Mouse (Mus musculus): ENCODE measurements around the gene Kcne4. TPM values are rescaled to one million over a fixed set of nuclear protein-coding genes. Genes with fewer than 3 reads are reported as not detected.

Gene Kcne4
- polyA plus RNA-seq, 1 experiment = not detected

DNA sequence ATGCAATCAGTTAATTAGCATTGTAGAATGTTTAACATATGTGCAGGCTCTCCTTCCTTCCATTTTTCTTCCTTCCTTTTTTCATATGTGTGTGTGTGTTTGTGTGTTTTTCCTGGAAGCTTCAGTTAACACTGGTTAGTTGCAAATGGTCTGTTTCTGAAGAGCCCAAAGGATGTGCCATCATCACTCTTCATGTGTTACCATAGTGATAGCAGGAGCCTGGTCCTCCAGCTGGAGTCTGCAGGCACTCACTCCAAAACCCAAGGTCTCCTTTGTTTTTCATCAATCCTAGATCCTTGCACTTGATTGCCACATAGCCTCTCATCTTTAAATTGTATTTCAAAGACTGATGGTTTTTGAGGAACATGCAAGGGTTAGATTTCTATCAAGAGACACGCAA lies 29.1 kb downstream of the Kcne4 start:
- TF ChIP-seq GATA1 (IDR thresholded peaks at IDR 0.05; ENCODE audit: low read length) = no peak

DNA sequence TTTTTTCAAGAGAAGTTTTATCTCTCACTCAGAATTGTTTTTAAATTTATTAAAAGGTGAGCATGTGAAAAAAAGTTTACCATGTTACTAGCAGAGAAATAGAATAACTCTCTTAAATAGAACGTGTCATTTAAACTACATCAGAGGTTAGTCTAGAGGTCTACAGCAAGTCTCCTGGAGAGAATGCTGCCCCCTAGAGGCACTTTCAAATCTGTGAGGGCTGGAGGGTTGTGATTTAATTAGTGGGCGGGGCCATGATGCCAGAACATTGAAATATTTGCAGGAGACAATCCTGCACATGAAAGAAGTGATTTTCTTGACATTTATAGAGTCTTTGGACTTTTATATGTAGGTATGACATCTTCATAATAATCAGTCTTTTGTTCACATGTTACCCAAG lies 29.9 kb downstream of the Kcne4 start:
- TF ChIP-seq GATA1 (IDR thresholded peaks at IDR 0.05; ENCODE audit: low read length) = no peak

DNA sequence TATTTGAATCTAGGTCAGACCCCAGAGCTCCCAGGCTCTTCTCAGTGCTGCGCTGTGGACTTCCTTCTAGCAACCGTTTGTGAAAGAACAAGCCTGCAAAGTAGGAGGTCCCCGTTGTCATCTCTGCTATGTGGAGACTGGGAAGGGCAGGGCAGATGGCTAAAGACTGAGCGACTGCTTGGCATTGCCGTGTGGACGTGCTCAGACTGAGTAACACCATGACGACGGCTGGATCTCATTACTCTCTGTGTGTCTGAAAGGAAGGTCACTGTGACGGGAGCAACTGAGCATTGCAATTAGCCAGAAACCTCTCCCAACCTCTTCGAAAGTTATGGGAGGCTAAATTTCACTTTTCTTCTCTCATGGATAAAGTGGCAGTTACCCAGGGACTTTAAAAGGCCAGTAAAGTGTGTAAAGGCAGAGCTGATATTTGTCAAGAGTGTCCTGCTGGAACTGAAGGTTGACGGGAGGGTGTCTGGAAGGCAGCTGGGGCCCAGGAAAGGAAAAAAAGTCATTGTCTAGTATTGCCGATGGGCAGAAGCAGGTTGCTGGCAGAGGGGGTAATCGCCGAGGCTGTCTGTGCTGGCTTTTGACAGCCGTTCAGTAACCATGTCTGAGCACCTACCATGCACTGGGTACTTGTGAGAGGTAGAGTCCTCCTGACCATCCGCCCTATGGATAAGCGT lies 36.0 kb downstream of the Kcne4 start:
- TF ChIP-seq GATA1 (IDR thresholded peaks at IDR 0.05; ENCODE audit: low read length) = no peak

DNA sequence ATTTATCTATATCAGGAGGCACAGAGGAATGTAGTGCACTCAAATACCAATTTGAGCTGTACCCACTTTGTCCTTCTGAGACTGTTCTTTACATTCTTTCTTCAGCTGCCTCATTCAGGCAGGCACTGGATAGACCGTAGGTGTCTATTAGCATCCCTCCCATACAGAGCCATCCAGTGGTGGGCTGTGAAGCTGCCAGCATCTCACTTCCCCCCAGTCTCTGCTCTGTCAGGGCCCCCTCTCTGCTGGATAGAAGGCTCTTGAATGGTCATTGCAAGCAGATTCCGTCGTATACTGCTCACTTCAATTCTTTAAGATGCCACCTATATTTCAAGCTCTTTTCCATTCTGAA lies 36.5 kb downstream of the Kcne4 start:
- no peak for TF ChIP-seq GATA1 (IDR thresholded peaks at IDR 0.05; ENCODE audit: low read length)

DNA sequence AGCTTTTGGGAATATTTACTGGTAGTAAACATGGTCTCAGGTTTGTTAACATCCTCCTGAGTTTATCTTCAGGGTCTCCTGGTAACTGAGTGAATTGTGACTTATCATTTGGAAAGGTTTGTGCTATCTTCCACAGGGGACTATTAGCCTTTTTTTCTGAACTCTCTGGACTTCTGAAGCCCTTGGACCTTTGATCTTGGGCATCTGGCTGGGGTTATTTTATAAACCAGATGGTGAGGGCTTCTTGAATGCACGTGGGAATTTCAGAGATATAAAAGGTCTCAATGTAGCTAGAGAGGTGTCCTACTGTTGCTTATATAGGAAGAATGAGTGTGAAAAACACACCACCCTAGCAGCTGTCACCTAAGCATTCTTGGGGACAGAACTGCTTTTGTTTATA lies 37.7 kb downstream of the Kcne4 start:
- TF ChIP-seq GATA1 (IDR thresholded peaks at IDR 0.05; ENCODE audit: low read length) = no peak

DNA sequence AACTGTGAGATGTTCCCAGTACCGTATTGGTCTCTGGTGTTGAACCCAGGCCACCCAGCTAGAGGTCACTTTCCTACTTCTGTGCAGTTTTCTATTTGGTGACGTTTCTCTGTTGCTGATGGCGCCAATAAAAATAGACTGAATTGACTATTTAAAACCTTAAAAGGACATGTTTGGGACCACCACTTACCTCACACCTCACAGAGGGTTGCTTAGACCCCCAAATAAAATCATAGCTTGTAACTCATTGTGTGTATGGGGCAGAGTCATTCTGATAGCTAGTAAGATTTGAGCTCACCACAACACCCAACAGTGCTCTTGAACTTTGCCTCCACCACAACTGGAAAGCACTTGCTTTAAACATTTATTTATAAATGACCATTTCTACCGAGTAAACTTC lies 43.0 kb downstream of the Kcne4 start:
- TF ChIP-seq GATA1 (IDR thresholded peaks at IDR 0.05; ENCODE audit: low read length) = no peak

DNA sequence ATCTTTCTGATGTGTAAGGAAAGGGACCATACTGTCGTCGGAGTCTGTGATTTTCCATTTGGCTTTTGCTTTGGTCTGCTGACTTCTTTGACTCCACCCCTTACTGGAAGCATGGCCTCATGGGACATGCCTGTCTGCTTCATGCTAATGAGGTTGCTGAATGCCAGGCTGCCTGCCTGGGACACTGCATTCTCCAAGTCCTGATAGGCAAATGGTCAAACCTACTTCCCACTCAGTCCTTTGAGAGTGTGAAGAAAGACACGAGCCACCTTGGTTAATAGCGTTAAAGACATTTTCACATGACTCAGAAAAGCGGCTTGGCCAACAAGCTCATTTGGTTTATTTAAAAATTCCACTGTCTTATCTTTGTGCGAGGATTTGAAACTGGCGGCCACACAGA lies 43.5 kb downstream of the Kcne4 start:
- no peak for TF ChIP-seq GATA1 (IDR thresholded peaks at IDR 0.05; ENCODE audit: low read length)

DNA sequence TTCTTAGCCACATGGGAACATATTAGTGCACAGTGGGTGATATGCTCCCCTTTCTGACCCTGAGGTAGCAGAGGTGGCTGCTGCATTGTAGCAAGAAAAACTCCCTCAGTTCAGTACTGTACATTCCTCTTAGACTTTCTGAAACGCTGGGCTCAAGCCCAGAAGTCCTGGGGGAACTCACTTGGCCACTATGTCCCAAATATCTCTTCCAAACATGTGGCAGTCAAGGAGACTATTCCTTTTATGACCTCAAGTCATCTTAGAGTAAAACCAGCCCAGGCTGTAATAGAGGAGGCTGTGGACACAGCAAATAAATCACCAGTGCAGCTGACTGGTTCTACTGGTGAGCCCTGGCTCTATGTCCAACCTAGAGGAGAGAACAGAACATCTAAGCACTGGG lies 45.7 kb downstream of the Kcne4 start:
- no peak for TF ChIP-seq GATA1 (IDR thresholded peaks at IDR 0.05; ENCODE audit: low read length)

DNA sequence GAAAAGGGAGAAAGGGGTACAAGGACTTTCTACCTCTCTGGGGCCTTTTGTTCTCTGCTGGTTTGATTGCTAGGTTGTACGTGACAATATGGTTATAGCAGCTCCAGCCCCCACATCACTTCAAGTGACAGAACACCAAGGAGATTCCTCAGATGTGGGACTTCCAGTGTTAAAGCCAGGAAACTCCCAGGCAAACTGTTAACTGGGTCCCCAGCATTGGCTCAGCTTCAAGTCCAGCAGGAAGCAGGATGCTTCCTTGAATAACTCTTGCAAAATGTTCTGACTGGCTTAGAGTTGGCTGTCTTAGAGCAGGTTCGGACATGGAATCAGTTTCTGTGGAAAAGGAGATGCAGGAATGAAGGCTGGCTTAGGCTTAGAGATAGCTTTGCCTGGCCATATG lies 47.3 kb downstream of the Kcne4 start:
- no peak for TF ChIP-seq GATA1 (IDR thresholded peaks at IDR 0.05; ENCODE audit: low read length)

DNA sequence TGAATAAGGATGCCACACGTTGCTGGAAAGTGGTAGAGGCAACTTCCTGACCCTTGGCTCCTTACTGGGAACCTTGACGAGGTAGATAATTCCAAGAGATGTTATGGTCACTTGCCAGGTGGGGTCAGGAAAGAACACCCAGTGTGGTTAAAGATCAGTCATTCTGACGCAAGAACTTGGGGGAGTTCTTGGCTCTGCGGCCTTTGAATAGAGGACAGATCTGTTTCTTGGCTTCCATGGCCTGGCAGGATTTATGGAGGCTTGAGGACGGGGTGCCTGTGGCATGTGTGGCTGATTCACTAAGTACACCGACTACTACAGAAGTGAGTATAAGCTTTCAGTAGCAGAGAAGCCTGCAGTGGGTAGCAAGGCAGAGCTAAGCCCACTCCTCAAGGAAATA lies 47.8 kb downstream of the Kcne4 start:
- no peak for TF ChIP-seq GATA1 (IDR thresholded peaks at IDR 0.05; ENCODE audit: low read length)

DNA sequence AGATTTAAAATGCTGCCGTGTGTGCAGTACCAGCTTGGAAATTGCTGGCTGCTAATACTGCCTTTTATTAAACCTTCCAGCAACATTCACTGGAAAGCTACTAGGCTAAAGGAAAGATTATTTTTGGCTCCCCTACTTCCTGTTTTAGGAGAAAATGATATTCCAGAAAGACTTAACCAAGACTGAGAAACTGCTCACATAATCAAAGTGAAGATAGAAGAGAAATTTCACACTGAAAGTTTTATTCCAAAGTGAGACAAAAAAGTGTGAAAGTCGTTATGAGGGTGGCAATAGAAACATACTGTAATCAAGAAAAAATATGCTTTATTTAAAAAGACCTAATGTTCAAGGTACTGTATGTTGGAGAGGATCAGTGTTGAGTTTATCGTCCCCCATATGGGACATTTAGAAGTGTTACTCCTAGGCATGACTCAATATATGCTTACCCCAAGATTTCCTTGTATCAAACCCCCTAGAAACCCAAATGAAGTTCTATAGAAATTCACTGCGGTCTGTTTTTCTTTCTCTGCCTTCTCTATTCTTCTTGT lies 48.3 kb downstream of the Kcne4 start:
- TF ChIP-seq GATA1 (IDR thresholded peaks at IDR 0.05; ENCODE audit: low read length) = no peak

DNA sequence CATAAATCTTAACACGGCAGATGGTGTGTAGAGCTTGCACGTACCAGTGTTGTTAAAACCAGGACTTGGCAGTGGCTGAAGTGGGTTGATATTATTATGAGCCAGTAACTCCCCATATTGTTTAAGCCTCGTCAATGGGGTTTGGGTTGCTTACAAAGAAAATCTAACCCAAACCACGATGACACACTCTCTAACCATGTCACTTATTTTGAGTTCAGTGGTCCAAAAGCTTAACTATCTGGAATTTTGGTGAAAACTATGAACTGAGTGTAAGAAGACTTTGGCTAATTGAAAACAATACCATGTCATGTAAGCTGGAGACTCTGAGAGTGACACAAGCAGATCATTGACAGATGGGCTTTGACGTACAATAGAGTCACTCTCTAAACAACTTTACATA lies 49.4 kb downstream of the Kcne4 start:
- no peak for TF ChIP-seq GATA1 (IDR thresholded peaks at IDR 0.05; ENCODE audit: low read length)

DNA sequence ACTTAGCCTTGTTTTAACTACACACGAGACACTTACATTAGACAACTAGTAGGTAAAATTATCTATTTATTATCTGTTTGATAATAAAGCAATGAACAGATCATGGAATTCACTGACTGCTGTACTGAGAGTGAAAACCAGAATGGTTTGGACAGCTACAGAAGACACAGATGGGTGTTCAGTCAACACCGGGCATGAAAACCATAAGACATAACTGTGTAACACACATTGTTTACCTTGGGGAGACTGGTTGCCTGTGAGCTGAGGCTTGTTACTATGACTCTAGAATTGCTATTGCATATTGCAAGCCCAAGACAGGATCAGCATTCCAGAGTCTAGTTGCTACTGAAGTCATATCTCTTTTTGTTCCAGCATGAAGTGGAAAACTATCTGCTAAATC lies 49.9 kb downstream of the Kcne4 start:
- TF ChIP-seq GATA1 (IDR thresholded peaks at IDR 0.05; ENCODE audit: low read length) = no peak

Other genes with a start within 250 kb of the Kcne4 start
- 15.8 and 29.5 TPM in 2 replicates for gene Acsl3, start 158.9 kb upstream of the Kcne4 start, polyA plus RNA-seq (2012)
- gene Utp14b, start 158.7 kb upstream of the Kcne4 start, polyA plus RNA-seq (2012) = 0.51 and 0.52 TPM in 2 replicates

Data from G1E-ER4 (cell line).